Mouse (Mus musculus) heart, embryonic 15.5 days (tissue): ENCODE measurements around the gene Nckap5l. TPM values are rescaled to one million over a fixed set of nuclear protein-coding genes. Genes with fewer than 3 reads are reported as not detected.

Source experiments
- ATAC-seq: fragments of 200-750 bp; cut with Nextera tagmentation; replicated peaks from 2 replicates; pipeline ENCODE4 v1.8.0; 2017; ENCODE audit warnings: low read depth, moderate TSS enrichment; ENCODE audit not compliant: insufficient number of reproducible peaks, insufficient read depth, low FRiP score
- H3K27ac ChIP-seq: fragments of 300-500 bp; sonication (generic); 2 replicates; pipeline ENCODE4 v1.5.1; 2015; ENCODE audit warnings: mild to moderate bottlenecking, inconsistent platforms
- H3K27me3 ChIP-seq: fragments of 300-500 bp; sonication (generic); 2 replicates; pipeline ENCODE4 v1.6.1; 2015; ENCODE audit warnings: inconsistent platforms
- H3K36me3 ChIP-seq: fragments of 300-500 bp; sonication (generic); 2 replicates; pipeline ENCODE4 v1.6.1; 2015; ENCODE audit warnings: mild to moderate bottlenecking, inconsistent platforms
- H3K4me1 ChIP-seq: fragments of 300-500 bp; sonication (generic); replicated peaks from 2 replicates; pipeline ENCODE4 v1.6.1; 2015; ENCODE audit warnings: inconsistent platforms
- H3K4me2 ChIP-seq: fragments of 300-500 bp; sonication (generic); 2 replicates; pipeline ENCODE4 v1.6.1; 2015; ENCODE audit warnings: inconsistent platforms, mild to moderate bottlenecking, moderate library complexity
- H3K4me3 ChIP-seq: fragments of 300-500 bp; sonication (generic); 2 replicates; pipeline ENCODE4 v1.5.1; 2015; ENCODE audit warnings: mild to moderate bottlenecking, inconsistent platforms
- H3K9ac ChIP-seq: fragments of 300-500 bp; sonication (generic); 2 replicates; pipeline ENCODE4 v1.6.1; 2015; ENCODE audit warnings: mild to moderate bottlenecking, inconsistent platforms
- H3K9me3 ChIP-seq: fragments of 300-500 bp; sonication (generic); replicated peaks from 2 replicates; pipeline ENCODE4 v1.6.1; 2016; ENCODE audit warnings: inconsistent platforms
- WGBS: fragments of 180-500 bp; shearing (Covaris S2); methylation state at CpG from one replicate; pipeline ENCODE4 v1.1.7; 2015; ENCODE audit warnings: mixed read lengths; 5-methylcytosine and 5-hydroxymethylcytosine counted together
- polyA plus RNA-seq: library from polyadenylated mRNA; unstranded; fragments of >200 nt; fragmentation: Nextera tagmentation; extraction: Ambion mirVana; gene quantifications from 2 replicates; pipeline ENCODE4 v1.2.1, GENCODE M21; 2015

The Nckap5l gene
- polyA plus RNA-seq, 1 experiment from 2014 or later = 6.8 TPM

- 74% methylated on average over 9 of the region's 9 CpGs for WGBS
- Histone ChIP-seq H3K4me1 (peaks cover 11% of the 10 kb centered on the region), H3K4me3 (no peak overlapping the region), H3K9me3 (no peaks in the 10 kb centered on the region), H3K27ac (no peak overlapping the region), H3K9ac (no peak overlapping the region), H3K36me3 (no peaks in the 10 kb centered on the region), H3K27me3 (no peaks in the 10 kb centered on the region), H3K4me2 (no peak overlapping the region)
- no peak for ATAC-seq
These were observed 84.8 kb downstream of the Nckap5l start for GRCm38 (mm10) chr15:99372761-99373160.

Other genes starting within 250 kb of the Nckap5l start
- gene Kcnh3, start 232.9 kb downstream of the Nckap5l start, polyA plus RNA-seq = 0.44 and 1.1 TPM in 2 replicates
- 134 and 159 TPM in 2 replicates for gene Mcrs1, start 205.8 kb downstream of the Nckap5l start, polyA plus RNA-seq
- gene Prpf40b, start 162.7 kb downstream of the Nckap5l start, polyA plus RNA-seq = 37.2 and 42.1 TPM in 2 replicates
- 0.09 and 0.47 TPM in 2 replicates for gene Fam186b, start 161.9 kb downstream of the Nckap5l start, polyA plus RNA-seq
- gene Fmnl3, start 87.3 kb downstream of the Nckap5l start, polyA plus RNA-seq = 14.0 and 17.8 TPM in 2 replicates
- 221 and 295 TPM in 2 replicates for gene Tmbim6, start 64.9 kb downstream of the Nckap5l start, polyA plus RNA-seq
- gene Bcdin3d, start 17.0 kb upstream of the Nckap5l start, polyA plus RNA-seq = 10.8 and 11.7 TPM in 2 replicates
- gene Faim2, start 70.4 kb upstream of the Nckap5l start, polyA plus RNA-seq = 0.28 and 0.33 TPM in 2 replicates
- gene Aqp2, start 121.3 kb upstream of the Nckap5l start, polyA plus RNA-seq = not detected in 2 replicates
- gene Aqp5, start 133.0 kb upstream of the Nckap5l start, polyA plus RNA-seq = 0.72 and 2.7 TPM in 2 replicates
- not detected in 2 replicates for gene Aqp6, start 143.7 kb upstream of the Nckap5l start, polyA plus RNA-seq
- gene Racgap1, start 193.9 kb upstream of the Nckap5l start, polyA plus RNA-seq = 112 and 125 TPM in 2 replicates
- 1.4 and 2.4 TPM in 2 replicates for gene Asic1, start 212.6 kb upstream of the Nckap5l start, polyA plus RNA-seq
- gene Smarcd1, start 244.4 kb upstream of the Nckap5l start, polyA plus RNA-seq = 17.7 and 24.7 TPM in 2 replicates
- not detected in 2 replicates for gene Gm17349, start 247.7 kb upstream of the Nckap5l start, polyA plus RNA-seq